Mouse (Mus musculus) c-Kit-positive CD71-positive TER-119-positive erythroid progenitor cells, embryonic 14.5 days (primary cell): ENCODE measurements around the gene Bsdc1.
"Not testable (repeated sequence)": the region's sequence is repeated elsewhere in the genome, so short reads cannot be mapped to it uniquely, and the experiment has no call there.

Experiments
- DNase-seq: peaks from one replicate; pipeline ENCODE4 v3.0.0-alpha.2; 2013; ENCODE audit warnings: low spot score

Gene Bsdc1

DNA sequence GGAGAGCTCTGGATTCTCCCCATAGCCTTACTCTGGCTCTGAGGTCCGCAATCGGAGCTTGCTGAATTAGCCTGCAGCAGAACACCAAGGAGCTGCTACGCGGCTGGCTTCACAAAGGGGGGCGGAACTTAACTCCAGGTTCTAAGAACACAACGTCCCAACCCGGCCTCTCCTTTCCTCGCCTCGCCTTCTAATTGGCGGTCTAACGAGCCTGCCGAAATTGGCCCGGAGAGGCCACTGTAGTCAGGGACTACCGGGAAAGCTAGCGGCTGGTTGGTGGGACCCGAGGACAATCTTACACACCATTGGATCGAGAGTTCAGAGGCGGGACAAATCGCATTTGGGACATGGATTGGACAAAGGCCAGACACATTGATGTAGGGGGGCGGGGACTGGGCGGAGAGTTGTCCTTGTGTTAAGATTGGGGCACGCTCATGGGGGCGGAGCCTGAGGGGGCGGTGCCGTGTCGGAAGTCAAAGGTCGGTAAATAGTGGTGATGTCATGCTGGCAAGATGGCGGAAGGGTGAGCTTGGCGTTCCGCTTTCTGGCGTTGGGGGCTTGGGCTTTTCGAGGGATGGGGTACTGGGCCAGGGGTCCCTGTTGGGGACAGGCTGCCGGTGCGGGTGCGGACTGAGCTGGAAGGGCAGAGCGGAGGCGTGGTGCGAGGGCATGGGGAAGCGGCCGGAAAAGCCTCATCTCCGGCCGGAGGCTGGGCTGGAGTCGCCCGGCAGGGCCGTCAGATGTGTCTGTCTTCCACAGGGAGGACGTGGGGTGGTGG, at the start of gene Bsdc1:
Bsdc1 (plus strand) TSS at position 399 of the 778 bp plus-strand sequence.
- DNase-seq, result peak; percentile 100

DNA sequence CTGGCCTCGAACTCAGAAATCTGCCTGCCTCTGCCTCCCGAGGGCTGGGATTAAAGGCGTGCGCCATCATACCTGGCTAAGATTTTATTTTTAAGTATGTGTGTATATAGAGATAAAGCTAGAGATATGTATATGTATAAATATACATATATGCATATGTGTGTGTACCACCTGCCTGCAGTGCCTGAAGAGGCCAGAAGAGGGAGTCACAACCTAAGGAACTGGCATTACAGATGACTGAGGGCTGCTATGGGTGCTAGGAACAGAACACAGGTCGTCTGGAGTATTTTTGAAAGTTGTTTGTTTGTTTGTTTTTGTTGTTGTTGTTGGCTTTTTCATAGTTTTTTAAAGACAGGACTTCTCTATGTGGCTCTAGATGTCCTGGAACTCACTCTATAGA, 45.5 kb upstream of the Bsdc1 start:
- DNase-seq, result no peak

DNA sequence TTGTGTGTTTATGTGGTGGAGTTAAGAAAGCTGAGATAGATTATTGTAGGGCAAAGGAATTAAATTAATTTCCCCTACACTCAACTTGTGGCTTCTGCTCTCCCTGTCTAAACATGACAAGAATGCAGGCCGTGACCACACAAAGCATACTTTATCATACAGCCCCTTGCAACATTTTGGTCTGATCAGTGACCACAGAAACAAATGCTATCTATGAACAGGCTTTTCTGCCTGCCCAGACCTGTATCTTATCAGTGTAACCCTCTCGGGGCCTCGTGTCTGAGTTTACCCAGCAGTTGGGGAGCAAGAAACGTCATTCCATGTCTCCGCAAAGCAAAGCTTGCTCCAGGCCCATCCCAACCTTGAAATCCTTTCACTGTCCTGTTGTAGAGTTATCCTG, 44.9 kb upstream of the Bsdc1 start:
- peak; percentile 51 for DNase-seq

DNA sequence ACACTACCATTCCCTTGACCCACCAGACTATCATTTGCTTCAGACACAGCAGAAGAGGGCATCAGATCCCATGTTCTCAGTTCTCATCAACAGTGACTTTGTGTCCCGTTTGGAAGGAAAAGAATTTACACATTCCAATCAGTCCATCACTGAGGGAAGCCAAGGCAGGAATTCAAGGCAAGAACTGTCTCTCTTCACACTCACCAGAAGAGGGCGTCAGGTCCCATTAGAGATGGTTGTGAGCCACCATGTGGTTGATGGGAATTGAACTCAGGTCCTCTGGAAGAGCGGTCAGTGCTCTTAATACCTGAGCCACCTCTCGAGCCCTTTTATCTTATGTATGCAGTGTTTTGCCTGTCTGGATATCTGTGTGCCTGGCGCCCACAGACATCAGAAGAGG, 43.1 kb upstream of the Bsdc1 start:
- DNase-seq, result no peak

DNA sequence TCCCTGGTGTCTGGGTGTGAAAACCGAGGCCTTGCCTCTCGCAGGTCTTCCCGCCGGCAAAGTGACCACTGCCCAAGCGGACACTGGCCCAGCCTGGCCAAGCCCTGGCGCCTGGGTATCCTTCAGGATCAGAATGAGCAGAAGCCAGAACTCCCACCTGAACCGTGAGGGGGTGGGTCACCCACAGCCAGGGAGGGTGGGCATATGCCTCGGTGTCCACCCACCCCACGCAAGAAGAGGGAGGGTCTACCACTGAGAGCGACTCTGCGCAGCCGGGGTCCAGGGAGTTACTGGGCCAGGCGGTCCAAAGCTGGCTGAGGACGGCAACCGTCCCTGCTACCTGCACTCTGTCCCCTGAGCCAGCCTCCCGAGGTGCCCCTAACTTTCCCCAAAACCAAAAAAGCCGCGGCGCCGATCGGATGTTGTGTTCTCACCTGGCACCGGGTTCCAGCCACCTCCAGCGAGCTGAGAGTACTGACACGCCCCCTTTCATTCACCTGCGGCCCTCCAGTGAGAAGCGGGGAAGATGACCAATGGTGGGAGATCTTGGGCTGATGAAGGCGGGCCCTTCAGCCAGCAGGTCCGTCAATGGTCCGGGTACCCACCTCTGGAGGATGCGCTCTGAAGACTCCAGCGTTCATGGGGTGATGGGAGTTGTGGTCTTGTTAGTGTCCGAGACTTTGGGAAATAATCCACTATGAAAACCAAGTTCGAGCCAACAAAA, 20.9 kb upstream of the Bsdc1 start, which contains the start of gene Zbtb8b:
Zbtb8b (minus strand) TSS at position 514 of the 724 bp plus-strand sequence.
- no peak for DNase-seq

DNA sequence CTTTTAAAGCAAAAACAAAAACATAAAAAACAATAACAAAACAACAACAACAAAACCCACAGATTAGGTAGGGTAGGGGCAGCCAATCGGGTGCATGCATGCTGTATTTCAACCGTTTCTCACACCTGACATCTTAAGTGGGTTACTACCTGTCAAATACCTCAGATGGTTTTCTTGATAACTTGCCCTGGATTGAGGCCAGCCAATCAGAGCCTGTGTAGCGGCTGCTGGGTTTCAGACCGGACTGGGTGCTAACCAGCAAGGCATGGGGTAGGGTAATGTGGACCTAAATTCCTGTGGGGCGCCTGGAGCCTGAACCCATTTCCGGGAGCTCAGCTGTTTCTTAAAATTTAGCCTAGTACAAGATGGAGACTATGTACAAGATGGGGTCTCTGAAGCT, 20.2 kb upstream of the Bsdc1 start:
- no peak for DNase-seq

DNA sequence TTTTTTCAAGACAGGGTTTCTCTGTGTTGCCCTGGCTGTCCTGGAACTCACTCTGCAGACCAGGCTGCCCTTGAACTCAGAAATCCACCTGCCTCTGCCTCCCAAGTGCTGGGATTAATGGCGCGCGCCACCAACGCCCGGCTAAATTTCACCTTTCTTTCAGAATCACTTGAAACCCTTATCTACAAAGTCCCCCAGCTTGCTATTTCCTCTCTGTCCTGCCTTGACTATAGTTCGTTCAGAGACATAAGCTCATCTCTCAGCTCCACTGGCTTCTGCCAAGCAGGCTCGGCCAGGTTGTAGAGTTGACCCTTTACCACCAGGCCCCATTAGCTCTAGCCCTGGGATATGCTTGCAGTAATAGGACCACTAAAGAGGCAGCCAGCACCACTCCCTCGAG, 14.0 kb upstream of the Bsdc1 start:
- DNase-seq, result no peak

DNA sequence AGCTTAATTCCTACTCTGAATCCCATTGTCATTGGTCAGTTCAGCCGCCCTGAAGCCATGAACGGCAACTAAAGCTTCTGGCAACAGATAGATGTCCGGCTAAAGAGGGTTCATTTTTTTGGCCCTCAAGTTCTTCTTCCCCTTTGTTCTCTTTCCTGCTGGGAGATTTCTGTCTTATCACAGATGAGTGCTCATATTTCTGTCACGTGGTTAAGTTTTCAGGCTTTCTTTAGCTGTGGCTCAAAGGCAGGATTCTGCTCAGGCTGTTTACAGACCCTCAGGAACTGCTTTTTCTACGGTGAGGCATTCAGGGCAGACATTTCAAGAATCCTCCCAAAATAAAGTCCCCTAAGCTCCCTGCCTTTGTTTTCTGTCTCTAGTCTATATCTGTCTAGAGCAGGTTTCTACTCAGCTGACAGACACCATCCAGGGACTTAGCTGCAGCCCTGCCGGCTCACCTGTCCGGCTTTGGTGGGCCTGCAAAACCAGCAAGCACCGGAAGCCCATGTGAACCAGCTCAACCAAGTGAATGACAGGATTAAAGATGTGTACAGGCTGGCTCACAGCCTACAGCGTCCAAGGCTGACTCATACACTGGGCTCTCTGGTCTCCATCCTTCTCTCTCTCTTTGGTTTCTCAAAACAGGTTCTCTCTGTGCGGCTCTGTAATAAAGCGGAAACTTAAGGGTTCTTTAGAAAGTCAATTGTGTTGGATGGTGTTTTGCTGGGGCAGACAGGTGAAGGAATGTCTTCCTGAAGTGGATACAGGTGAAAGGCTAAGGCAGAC, 13.4 kb upstream of the Bsdc1 start:
- DNase-seq, result no peak

DNA sequence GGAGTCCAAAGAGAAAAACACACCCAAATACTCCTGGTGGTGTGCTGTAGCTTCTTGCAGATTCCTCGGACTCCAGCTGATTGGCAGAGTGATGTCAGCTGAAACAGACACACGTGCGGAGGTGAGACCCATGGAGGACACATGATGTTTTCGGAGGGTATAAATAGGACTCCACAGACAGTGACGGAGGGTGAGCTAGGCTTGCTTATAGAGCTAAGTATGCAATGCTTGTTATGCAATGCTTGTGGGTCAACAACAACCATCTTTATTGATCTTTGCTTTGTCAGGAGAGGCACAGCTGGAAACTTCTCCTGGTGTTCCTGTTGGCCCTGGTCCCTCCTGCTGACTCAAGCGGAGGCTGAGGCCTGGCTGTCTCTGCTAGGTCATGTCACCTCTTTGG, 12.7 kb upstream of the Bsdc1 start:
- DNase-seq, result no peak

DNA sequence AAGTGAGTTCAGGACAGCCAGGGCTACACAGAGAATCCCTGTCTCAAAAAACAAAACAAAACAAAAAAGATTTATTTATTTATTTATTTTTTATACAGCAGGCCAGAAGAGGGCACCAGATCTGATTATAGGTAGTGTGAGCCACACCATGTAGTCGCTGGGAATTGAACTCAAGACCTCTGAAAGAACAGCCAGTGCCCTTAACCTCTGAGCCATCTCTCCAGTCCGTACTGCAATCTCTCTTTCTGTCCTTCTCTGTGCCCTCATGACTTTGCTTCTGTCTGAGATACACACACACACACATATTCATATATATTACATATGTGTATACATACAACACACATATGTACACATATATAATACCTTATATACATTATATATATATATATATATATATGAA, 10.5 kb upstream of the Bsdc1 start:
- DNase-seq, result no peak

DNA sequence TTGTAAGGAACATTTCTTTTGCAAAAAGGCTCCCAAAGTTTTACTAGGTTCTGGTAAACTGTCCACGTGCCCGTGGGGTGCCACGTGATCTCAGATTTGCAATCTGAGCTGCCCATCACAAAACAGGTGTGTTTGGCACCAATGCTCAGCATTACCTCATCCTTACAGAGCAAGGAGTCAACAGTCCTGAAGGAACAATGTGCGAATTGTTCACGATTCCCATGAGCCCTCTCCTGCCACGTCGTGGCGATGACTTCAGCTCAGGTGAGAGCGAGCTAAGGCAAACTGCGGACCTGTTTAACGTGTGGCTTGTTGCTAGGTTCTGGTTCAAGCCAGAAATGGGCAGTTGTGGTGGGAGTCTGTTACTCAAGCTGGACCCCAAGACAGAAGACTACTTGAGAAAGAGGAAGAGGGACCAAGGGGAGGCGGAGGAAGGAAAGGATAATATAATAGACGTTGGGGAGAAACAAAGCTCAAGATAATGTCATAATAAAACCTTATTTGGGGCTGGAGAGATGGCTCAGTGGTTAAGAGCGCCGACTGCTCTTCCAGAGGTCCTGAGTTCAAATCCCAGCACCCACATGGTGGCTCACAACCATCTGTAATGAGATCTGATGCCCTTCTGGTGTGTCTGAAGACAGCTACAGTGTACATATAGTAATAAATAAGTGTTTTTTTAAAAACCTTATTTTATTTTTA, 9.8 kb upstream of the Bsdc1 start:
- DNase-seq, result no peak

DNA sequence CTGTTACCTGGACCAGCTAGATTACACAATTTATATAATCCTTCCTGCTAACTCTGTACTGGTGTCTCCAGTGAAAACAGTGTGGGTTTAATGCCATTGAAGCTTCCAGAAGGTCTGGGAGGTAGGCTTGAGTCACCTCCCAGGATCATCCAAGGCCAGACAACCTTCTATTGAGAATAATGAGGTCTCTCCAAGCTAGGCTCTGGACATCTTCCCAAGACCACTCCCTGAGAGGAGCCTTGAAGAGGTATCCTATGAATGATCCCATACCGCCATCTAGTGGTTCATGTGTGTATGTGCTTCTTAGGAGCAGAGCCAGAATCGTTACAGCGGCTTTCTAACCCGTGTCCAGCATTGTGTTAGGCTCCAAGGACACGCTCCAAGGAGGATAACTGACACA, 6.1 kb upstream of the Bsdc1 start:
- DNase-seq, result peak; percentile 80

DNA sequence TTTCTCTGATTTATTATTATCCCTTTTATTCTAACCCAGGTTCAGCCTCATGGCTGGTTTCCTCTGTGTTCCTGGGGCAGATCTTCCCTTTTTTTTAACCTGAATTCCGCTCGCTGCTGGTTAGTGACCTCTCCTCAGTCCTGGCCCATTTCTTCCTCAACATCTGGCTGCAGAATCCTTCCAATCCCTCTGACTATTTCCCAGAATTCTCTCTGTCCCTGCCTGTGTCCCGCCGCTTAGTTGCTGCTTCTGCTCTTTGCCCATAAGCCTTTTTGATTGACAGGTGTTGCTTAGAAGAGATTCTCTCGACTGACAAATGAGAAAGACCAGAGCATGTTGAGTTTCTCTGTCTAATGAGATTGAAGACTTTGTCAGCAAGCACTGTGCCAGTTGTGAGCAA, 5.3 kb upstream of the Bsdc1 start:
- DNase-seq, result no peak

DNA sequence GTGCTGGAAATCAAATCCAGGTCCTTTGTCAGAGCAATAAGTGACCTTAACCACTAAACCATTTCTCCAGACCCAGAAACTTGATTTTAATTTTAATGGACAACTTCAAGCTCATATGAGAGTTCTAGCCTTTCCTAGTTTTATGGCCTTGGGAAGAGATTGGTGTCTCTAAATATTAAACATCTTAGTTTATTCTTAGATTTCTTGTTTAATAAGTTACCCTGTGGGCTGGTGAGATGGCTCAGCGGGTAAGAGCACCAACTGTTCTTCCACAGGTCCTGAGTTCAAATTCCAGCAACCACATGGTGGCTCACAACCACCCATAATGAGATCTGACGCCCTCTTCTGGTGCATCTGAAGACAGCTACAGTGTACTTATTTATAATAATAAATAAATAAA, 4.1 kb upstream of the Bsdc1 start:
- DNase-seq, result not testable (repeated sequence)

DNA sequence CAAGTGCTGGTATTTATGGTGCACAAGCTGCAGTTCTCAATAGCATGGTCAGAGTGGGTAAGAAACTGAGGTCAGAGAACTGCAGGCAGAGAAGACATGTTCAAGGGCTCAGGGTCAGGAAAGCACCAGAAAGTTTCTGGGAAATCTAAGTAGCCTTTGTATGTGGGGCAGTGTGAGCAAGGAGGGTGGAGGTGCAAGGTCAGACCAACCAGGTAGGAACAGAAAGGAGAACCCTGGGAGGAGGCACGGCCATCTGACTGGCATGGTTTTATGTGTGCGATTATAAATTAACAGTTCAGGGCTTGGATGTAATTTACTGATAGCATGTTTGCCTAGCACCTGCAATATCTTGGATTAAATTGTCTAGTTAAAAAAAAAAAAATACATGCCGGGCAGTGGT, 1.7 kb upstream of the Bsdc1 start:
- no peak for DNase-seq

DNA sequence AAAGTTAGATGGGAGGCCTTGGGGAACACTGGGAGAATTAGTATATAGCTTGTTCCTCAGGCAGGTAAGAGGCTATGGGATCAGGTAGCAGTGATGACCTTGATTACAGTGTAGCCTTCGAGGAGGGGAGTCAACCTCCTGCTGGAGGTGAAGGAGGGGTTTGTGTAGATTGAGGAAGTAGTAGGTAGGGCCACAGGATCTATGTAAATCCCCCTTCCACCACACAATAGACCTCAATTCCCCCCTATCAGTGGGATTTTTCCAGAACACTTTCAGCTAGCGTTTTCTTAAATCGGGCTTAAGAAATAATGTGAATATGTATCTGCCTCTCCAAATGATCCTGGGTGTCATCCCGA, 576 bp upstream of the Bsdc1 start:
- no peak for DNase-seq

DNA sequence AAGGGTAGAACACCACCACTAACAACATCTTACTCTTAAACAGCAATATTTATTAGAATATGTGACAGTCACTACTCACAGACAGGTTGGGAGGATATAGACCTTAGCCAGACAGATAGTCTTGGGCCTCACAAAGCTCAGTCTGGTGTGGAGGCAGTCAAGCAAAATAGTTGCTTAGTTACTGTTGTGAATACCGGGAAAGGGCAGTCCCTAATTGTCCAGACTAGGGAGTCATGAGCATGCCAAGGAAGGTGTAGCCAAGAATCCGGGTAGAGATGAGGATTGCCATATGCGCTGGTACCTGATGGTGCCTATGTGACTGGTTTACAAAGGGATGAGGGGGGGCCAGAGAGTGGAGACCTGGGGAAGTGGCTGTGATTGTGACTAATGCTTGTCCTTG, 737 bp downstream of the Bsdc1 start:
- peak; percentile 19 for DNase-seq

DNA sequence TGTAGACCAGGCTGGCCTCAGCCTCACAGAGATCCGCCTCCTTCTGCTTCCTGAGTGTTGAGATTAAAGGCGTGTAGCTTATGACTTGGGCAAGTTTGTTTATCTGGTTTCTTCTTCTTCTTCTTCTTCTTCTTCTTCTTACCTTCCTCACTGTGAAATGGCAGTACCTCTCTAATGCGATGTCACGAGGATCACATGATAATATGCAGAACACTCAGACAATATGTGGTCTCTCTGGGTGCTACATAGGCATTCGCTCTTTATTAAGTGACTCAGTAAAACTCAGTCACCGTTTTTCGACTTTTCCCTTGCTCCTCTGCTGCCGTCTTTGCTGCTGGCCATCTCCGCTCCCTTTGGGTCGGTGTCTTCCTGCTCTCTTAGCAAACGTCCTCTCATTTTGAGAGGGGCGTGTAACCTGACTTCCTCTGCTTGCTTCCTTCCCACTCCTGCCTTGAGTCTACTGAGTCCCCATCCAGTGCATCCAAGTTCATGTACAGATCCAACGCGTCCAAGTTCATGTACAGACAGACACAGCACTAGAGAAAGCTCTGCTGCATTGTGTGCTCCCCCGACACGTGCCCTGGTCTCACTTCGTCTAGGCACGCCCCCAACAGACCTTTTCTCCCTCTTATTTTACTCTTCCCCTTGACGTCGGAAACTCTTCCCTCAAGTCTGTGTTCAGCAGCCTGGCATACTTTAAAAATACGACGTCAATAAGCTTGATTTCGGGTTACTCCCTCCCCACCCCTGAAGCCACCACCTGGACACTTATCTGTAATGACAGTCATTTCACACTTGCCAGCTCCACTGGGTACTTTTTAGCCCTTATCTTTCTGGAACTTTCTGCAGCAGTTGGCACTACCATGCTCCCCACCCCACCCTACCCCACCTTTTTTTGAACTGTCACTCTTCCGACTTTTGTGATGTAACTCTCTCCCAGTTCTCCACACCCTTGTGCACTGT, 2.0 kb downstream of the Bsdc1 start:
- peak; percentile 85 for DNase-seq

DNA sequence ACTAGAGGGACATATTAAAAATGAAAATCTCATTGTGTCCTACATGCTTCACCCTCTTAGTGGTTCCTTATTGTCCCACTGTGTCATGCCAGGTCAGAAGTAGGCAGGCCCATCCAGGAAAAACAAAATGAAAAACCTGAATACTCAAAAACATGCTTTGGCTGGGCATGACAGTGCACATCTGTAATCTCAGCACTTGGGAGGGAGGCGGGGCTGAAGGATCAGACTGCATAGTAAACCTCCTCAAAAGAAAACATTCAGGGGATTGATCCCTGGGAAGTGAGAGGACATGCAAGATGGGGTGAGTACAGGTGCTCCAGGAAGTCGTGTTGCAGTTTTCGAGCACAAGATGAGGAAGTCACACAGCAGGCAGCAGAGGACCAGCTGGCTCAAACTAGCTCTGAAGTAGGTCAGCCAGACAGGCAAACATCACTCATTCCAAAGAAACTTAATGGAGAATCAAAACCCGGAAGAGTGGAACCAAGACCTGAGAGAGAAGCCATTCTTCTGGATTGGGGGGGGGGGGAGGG, 3.0 kb downstream of the Bsdc1 start:
- DNase-seq, result peak; percentile 56

DNA sequence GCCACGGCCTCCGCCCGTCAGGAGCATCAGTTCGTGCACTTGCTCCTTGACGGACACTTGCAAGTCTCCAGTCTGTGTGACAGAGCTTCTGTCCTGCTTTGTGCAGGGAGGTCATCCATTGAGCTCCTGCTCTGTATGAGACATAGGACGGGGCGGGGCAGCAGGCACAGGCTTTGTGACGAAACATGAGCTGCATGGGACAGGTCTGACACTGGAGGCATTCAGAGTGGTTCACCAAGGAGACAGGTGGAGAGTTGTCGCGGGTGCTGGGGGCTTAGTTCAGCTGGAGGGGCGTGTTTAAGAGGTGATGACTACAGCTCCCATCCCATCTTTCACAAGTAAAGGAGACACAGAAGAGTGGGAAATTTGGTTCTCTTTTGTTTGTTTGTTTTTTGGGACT, 14.7 kb downstream of the Bsdc1 start:
- DNase-seq, result no peak

DNA sequence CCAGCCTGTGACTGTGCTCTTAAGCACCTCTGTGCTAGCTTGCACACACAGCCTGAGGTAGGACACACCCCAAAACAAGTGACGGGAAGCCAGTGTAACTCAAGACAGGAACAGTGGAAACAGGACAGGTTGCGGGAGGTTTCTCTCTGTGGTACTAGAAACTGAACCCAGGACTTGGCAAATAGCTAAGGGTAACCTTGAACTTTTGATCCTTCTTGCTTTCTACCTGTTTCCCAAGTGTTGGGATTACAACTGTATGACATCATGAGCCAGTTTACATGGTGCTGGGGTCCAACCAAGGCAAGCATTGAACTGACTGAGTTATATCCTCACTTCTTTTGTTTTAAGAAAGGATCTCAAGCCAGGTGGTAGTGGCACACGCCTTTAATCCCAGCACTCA, 18.5 kb downstream of the Bsdc1 start:
- DNase-seq, result no peak
